Mouse (Mus musculus): ENCODE results near the gene Bpgm. TPM values are rescaled to one million over a fixed set of nuclear protein-coding genes. Genes with fewer than 3 reads are reported as not detected.

The Bpgm gene
- polyA plus RNA-seq, 1 experiment = 18.6 TPM

- no peaks in the 10 kb centered on the region for H3K79me2 ChIP-seq (ENCODE audit: control insufficient read depth, insufficient read depth)
- no peak overlapping the region for H3K4me2 ChIP-seq (ENCODE audit: low read depth)
- H3K36me3 ChIP-seq (ENCODE audit: control insufficient read depth, insufficient read depth) = no peaks in the 10 kb centered on the region
- no peaks in the 10 kb centered on the region for H3K27me3 ChIP-seq (ENCODE audit: control insufficient read depth, insufficient read depth, insufficient read length)
- no peak overlapping the region for H3K4me3 ChIP-seq
- TF ChIP-seq MYOG (IDR thresholded peaks at IDR 0.05; ENCODE audit: control insufficient read depth in 1 of 3, insufficient read depth in 1 of 3, insufficient read length in 2 of 3, low read depth in 2 of 3) = no peak
- no peak for TF ChIP-seq POLR2A (IDR thresholded peaks at IDR 0.05; ENCODE audit: insufficient read length, low read depth)
- TF ChIP-seq SRF (IDR thresholded peaks at IDR 0.05; ENCODE audit: control insufficient read depth, insufficient read length, low read depth) = no peak
- TF ChIP-seq USF1 (IDR thresholded peaks at IDR 0.05; ENCODE audit: low read depth) = no peak
- no peak for TF ChIP-seq TCF3 (IDR thresholded peaks at IDR 0.05; ENCODE audit: insufficient read length, low read depth)
- no peak for TF ChIP-seq MYOD1 (IDR thresholded peaks at IDR 0.05; ENCODE audit: control insufficient read depth in 1 of 3, insufficient read length in 2 of 3, low read depth in 2 of 3)
- H3ac ChIP-seq (ENCODE audit: control insufficient read depth, insufficient read length) = no peak overlapping the region
Measured at GRCm38 (mm10) chr6:34520912-34521311, 44.9 kb downstream of the Bpgm start.

GRCm38 (mm10) chr6:34523476-34523875 is 47.5 kb downstream of the Bpgm start:
- H3K79me2 ChIP-seq (ENCODE audit: control insufficient read depth, insufficient read depth) = no peaks in the 10 kb centered on the region
- H3K27me3 ChIP-seq (ENCODE audit: control insufficient read depth, insufficient read depth, insufficient read length) = no peaks in the 10 kb centered on the region
- H3ac ChIP-seq (ENCODE audit: control insufficient read depth, insufficient read length) = no peak overlapping the region
- no peak overlapping the region for H3K4me2 ChIP-seq (ENCODE audit: low read depth)
- H3K4me3 ChIP-seq = no peak overlapping the region
- no peaks in the 10 kb centered on the region for H3K36me3 ChIP-seq (ENCODE audit: control insufficient read depth, insufficient read depth)
- TF ChIP-seq SRF (IDR thresholded peaks at IDR 0.05; ENCODE audit: control insufficient read depth, insufficient read length, low read depth) (no peak), REST (IDR thresholded peaks at IDR 0.05; ENCODE audit: insufficient read depth, insufficient read length) (no peak), CEBPB (IDR thresholded peaks at IDR 0.05; ENCODE audit: insufficient read depth, poor library complexity, severe bottlenecking) (no peak)

- H3K79me2 ChIP-seq (ENCODE audit: control insufficient read depth, insufficient read depth) = no peaks in the 10 kb centered on the region
- no peak overlapping the region for H3K4me2 ChIP-seq (ENCODE audit: low read depth)
- H3K4me3 ChIP-seq = no peak overlapping the region
- TF ChIP-seq POLR2AphosphoS2 (IDR thresholded peaks at IDR 0.05; ENCODE audit: insufficient read length, low read depth) (no peak), MYOD1 (IDR thresholded peaks at IDR 0.05; ENCODE audit: control insufficient read depth in 1 of 3, insufficient read length in 2 of 3, low read depth in 2 of 3) (no peak), POLR2A (IDR thresholded peaks at IDR 0.05; ENCODE audit: insufficient read length, low read depth) (no peak), MAX (IDR thresholded peaks at IDR 0.05; ENCODE audit: low read depth) (no peak)
- H3K36me3 ChIP-seq (ENCODE audit: control insufficient read depth, insufficient read depth) = no peaks in the 10 kb centered on the region
- H3ac ChIP-seq (ENCODE audit: control insufficient read depth, insufficient read length) = no peak overlapping the region
- H3K27me3 ChIP-seq (ENCODE audit: control insufficient read depth, insufficient read depth, insufficient read length) = no peaks in the 10 kb centered on the region
Measured at GRCm38 (mm10) chr6:34525499-34525924, 49.5 kb downstream of the Bpgm start.

- H3K4me2 ChIP-seq (ENCODE audit: low read depth) = no peak overlapping the region
- H3K79me2 ChIP-seq (ENCODE audit: control insufficient read depth, insufficient read depth) = no peaks in the 10 kb centered on the region
- no peaks in the 10 kb centered on the region for H3K36me3 ChIP-seq (ENCODE audit: control insufficient read depth, insufficient read depth)
- no peaks in the 10 kb centered on the region for H3K27me3 ChIP-seq (ENCODE audit: control insufficient read depth, insufficient read depth, insufficient read length)
- TF ChIP-seq MAX (IDR thresholded peaks at IDR 0.05; ENCODE audit: low read depth) (no peak), TCF3 (IDR thresholded peaks at IDR 0.05; ENCODE audit: insufficient read length, low read depth) (no peak), CEBPB (IDR thresholded peaks at IDR 0.05; ENCODE audit: insufficient read depth, poor library complexity, severe bottlenecking) (no peak), MYOD1 (IDR thresholded peaks at IDR 0.05; ENCODE audit: control insufficient read depth in 1 of 3, insufficient read length in 2 of 3, low read depth in 2 of 3) (no peak), POLR2A (IDR thresholded peaks at IDR 0.05; ENCODE audit: insufficient read length, low read depth) (no peak), SRF (IDR thresholded peaks at IDR 0.05; ENCODE audit: control insufficient read depth, insufficient read length, low read depth) (no peak), REST (IDR thresholded peaks at IDR 0.05; ENCODE audit: insufficient read depth, insufficient read length) (no peak), TCF12 (IDR thresholded peaks at IDR 0.05; ENCODE audit: insufficient read depth, poor library complexity, severe bottlenecking) (no peak), MYOG (IDR thresholded peaks at IDR 0.05; ENCODE audit: control insufficient read depth in 1 of 3, insufficient read depth in 1 of 3, insufficient read length in 2 of 3, low read depth in 2 of 3) (no peak), POLR2AphosphoS2 (IDR thresholded peaks at IDR 0.05; ENCODE audit: insufficient read length, low read depth) (no peak), USF1 (IDR thresholded peaks at IDR 0.05; ENCODE audit: low read depth) (no peak), E2F4 (IDR thresholded peaks at IDR 0.05; ENCODE audit: insufficient read depth) (no peak)
- no peak overlapping the region for H3ac ChIP-seq (ENCODE audit: control insufficient read depth, insufficient read length)
- H3K4me3 ChIP-seq = no peak overlapping the region
Measured at GRCm38 (mm10) chr6:34525927-34526326, 49.9 kb downstream of the Bpgm start.

- Histone ChIP-seq H3ac (ENCODE audit: control insufficient read depth, insufficient read length) (no peak overlapping the region), H3K36me3 (ENCODE audit: control insufficient read depth, insufficient read depth) (no peaks in the 10 kb centered on the region), H3K27me3 (ENCODE audit: control insufficient read depth, insufficient read depth, insufficient read length) (no peaks in the 10 kb centered on the region), H3K79me2 (ENCODE audit: control insufficient read depth, insufficient read depth) (no peaks in the 10 kb centered on the region), H3K4me3 (no peak overlapping the region), H3K4me2 (ENCODE audit: low read depth) (no peak overlapping the region)
- TF ChIP-seq POLR2AphosphoS2 (IDR thresholded peaks at IDR 0.05; ENCODE audit: insufficient read length, low read depth) (no peak), POLR2A (IDR thresholded peaks at IDR 0.05; ENCODE audit: insufficient read length, low read depth) (no peak), MYOD1 (IDR thresholded peaks at IDR 0.05; ENCODE audit: control insufficient read depth in 1 of 3, insufficient read length in 2 of 3, low read depth in 2 of 3) (no peak), E2F4 (IDR thresholded peaks at IDR 0.05; ENCODE audit: insufficient read depth) (no peak), USF1 (IDR thresholded peaks at IDR 0.05; ENCODE audit: low read depth) (no peak), SRF (IDR thresholded peaks at IDR 0.05; ENCODE audit: control insufficient read depth, insufficient read length, low read depth) (no peak), TCF3 (IDR thresholded peaks at IDR 0.05; ENCODE audit: insufficient read length, low read depth) (no peak), MAX (IDR thresholded peaks at IDR 0.05; ENCODE audit: low read depth) (no peak), REST (IDR thresholded peaks at IDR 0.05; ENCODE audit: insufficient read depth, insufficient read length) (no peak), TCF12 (IDR thresholded peaks at IDR 0.05; ENCODE audit: insufficient read depth, poor library complexity, severe bottlenecking) (no peak), MYOG (IDR thresholded peaks at IDR 0.05; ENCODE audit: control insufficient read depth in 1 of 3, insufficient read depth in 1 of 3, insufficient read length in 2 of 3, low read depth in 2 of 3) (no peak), CEBPB (IDR thresholded peaks at IDR 0.05; ENCODE audit: insufficient read depth, poor library complexity, severe bottlenecking) (no peak)
Measured at GRCm38 (mm10) chr6:34526389-34526788, 50.4 kb downstream of the Bpgm start.

Measured in myocyte (in vitro differentiated cells).